Mouse (Mus musculus) layer of hippocampus, postnatal 14 days (tissue): ENCODE measurements around the gene Gtf2f2. TPM values are rescaled to one million over a fixed set of nuclear protein-coding genes. Genes with fewer than 3 reads are reported as not detected.
"Not testable (repeated sequence)": the region's sequence is repeated elsewhere in the genome, so short reads cannot be mapped to it uniquely, and the experiment has no call there.

Source experiments
- DNase-seq, 2 experiments: peaks; one replicate each; pipeline ENCODE4 v3.0.0; 2021 to 2022; ENCODE audit warnings: low spot score in 2 of 2, mixed read lengths in 1 of 2
- total RNA-seq, 2 experiments: library from RNA; stranded (reverse); gene quantifications; 2 replicates each; pipeline ENCODE4 v1.2.3; 2021

The Gtf2f2 gene
- total RNA-seq, 2 experiments from 2014 or later = 21.1 to 22.5 TPM

GRCm38 (mm10) chr14:75929713-75930112, 81.0 kb downstream of the Gtf2f2 start:
- not testable (repeated sequence) for DNase-seq

- DNase-seq = no peak
Measured at GRCm38 (mm10) chr14:75923314-75924052, 87.2 kb downstream of the Gtf2f2 start.

- no peak for DNase-seq
Measured at GRCm38 (mm10) chr14:75912665-75913064, 98.0 kb downstream of the Gtf2f2 start.

- DNase-seq = no peak
Measured at GRCm38 (mm10) chr14:75911968-75912367, 98.7 kb downstream of the Gtf2f2 start.

GRCm38 (mm10) chr14:75906931-75907330, 103.7 kb downstream of the Gtf2f2 start:
- no peak for DNase-seq

GRCm38 (mm10) chr14:75904972-75905371, 105.7 kb downstream of the Gtf2f2 start:
- no peak for DNase-seq

GRCm38 (mm10) chr14:75903131-75903530, 107.5 kb downstream of the Gtf2f2 start:
- DNase-seq = no peak

GRCm38 (mm10) chr14:75902013-75902412, 108.7 kb downstream of the Gtf2f2 start:
- DNase-seq = no peak

GRCm38 (mm10) chr14:75900793-75901499, 109.7 kb downstream of the Gtf2f2 start:
- DNase-seq = no peak

- DNase-seq = peak; percentile 84 to 91
Measured at GRCm38 (mm10) chr14:75899566-75899965, 111.1 kb downstream of the Gtf2f2 start.

GRCm38 (mm10) chr14:75892118-75892517, 118.5 kb downstream of the Gtf2f2 start:
- peak; percentile 69 to 87 for DNase-seq

GRCm38 (mm10) chr14:75883873-75884272, 126.8 kb downstream of the Gtf2f2 start:
- DNase-seq = no peak

GRCm38 (mm10) chr14:75883330-75883729, 127.3 kb downstream of the Gtf2f2 start:
- DNase-seq = no peak

- no peak for DNase-seq
Measured at GRCm38 (mm10) chr14:75881856-75882255, 128.8 kb downstream of the Gtf2f2 start.

- no peak for DNase-seq
Measured at GRCm38 (mm10) chr14:75878980-75879379, 131.7 kb downstream of the Gtf2f2 start.

GRCm38 (mm10) chr14:75877297-75877696, 133.4 kb downstream of the Gtf2f2 start:
- DNase-seq = no peak

- DNase-seq = peak; percentile 89 to 91
Measured at GRCm38 (mm10) chr14:75876320-75877043, 134.2 kb downstream of the Gtf2f2 start.

GRCm38 (mm10) chr14:75873612-75874011, 137.1 kb downstream of the Gtf2f2 start:
- DNase-seq = no peak

GRCm38 (mm10) chr14:75871750-75872149, 138.9 kb downstream of the Gtf2f2 start:
- no peak for DNase-seq

GRCm38 (mm10) chr14:75871111-75871510, 139.6 kb downstream of the Gtf2f2 start:
- no peak for DNase-seq

GRCm38 (mm10) chr14:75870631-75871030, 140.0 kb downstream of the Gtf2f2 start:
- peak in 1 of 2 experiments; percentile 66 for DNase-seq
